ENCODE assay signal across 11 mouse cellular contexts in the genomic region with DNA sequence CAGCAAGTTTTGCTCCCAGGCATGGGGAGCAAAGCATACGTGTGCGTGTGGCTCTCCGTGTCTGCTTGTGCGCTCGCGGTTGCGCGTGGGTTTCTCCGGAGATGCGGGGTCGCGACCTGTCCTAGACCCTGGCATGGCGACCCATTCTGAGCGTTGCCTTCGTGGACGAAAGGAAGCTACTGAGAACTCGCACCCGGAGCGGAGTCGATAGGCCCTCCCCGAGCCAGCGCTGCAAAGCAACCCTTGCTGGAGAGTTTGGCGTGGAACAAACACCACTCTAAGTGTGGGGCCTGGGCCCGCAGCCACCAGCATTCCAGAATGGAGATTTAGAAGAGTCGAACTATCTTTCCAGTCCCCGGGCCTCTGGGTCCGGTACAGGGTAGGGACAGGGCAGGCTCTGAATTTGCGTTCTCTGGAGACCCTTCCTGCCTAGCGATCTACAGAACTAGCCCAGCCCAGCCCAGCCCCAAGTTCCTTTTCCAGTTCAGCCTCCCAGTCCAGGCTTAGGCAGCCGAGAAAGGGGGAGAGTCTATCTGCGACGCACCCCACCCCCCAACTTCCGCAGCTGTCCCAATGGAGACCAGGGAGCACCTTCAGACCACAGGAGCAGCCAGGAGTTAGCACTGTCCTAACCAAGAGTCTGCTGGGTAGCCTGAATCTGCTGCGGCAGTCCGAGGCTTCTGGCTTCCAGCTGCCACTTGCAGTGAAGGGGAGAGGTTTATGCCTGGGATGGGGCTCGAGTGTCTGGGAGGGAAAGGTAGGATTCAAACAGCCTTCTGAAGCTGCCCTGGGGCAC. TPM values are rescaled to one million over a fixed set of nuclear protein-coding genes. Genes with fewer than 3 reads are reported as not detected.
DNase-seq lines count a peak whose midpoint lies in the region; ATAC-seq and TF ChIP-seq lines count a peak whose summit lies in the region.
"Had no signal": no experiment of that assay in that cellular context is flagged by ENCODE, and none has a peak within 500 bp of the region (broad histone marks: within the 10 kb centered on the region; RNA-seq: fewer than 3 reads in every experiment).

No protein-coding gene starts in this region.

- no peak for DNase-seq in heart, adult 8-10 months (ENCODE audit: low spot score)
- DNase-seq in embryo, embryonic 11 days = peak; percentile 39
- no peak for DNase-seq in forebrain, postnatal 0 days
- peak; percentile 61 for DNase-seq in midbrain, embryonic 14.5 days
- no peak for DNase-seq in layer of hippocampus, postnatal 36 days
- no peak for DNase-seq in gastrocnemius, postnatal 4 days (ENCODE audit: low spot score in 2 of 2)
- DNase-seq: gastrocnemius, adult 2 months; kidney, postnatal 14 days; lung, postnatal 10 days had no signal

- no peaks in the 10 kb centered on the region for H3K36me3 ChIP-seq in heart, embryonic 16.5 days (ENCODE audit: control insufficient read depth, insufficient read depth)
- H3K36me3 ChIP-seq in forebrain, postnatal 0 days (ENCODE audit: insufficient read depth) = no peaks in the 10 kb centered on the region
- H3K36me3 ChIP-seq in midbrain, embryonic 14.5 days (ENCODE audit: control insufficient read depth, insufficient read depth, low read length) = no peaks in the 10 kb centered on the region

- peaks cover 77% of the 10 kb centered on the region for H3K27me3 ChIP-seq in heart, embryonic 16.5 days (ENCODE audit: control insufficient read depth, insufficient read depth, low read length)
- H3K27me3 ChIP-seq in forebrain, postnatal 0 days (ENCODE audit: insufficient read depth, low read length) = peaks cover 70% of the 10 kb centered on the region
- H3K27me3 ChIP-seq in midbrain, embryonic 14.5 days (ENCODE audit: control insufficient read depth, insufficient read depth, low read length) = peaks cover 10% of the 10 kb centered on the region; the same call in 1 of the 2 replicates

- TF ChIP-seq CTCF in forebrain, postnatal 0 days (IDR thresholded peaks at IDR 0.05; ENCODE audit: low read depth) = no peak

- 0 out of 2 replicates have a peak overlapping the region, but pooled peaks have one; percentile 4 for H3K4me3 ChIP-seq in heart, embryonic 16.5 days (ENCODE audit: low read length)
- H3K4me3 ChIP-seq in forebrain, postnatal 0 days (ENCODE audit: low read depth, low read length) = peak overlapping the region; percentile 6; the same call in 1 of the 2 replicates
- peak overlapping the region; percentile 58 for H3K4me3 ChIP-seq in midbrain, embryonic 14.5 days (replicated peaks; ENCODE audit: low read depth, low read length)
- H3K4me3 ChIP-seq: gastrocnemius, adult 2 months had no signal

- ATAC-seq in heart, embryonic 16.5 days (replicated peaks; ENCODE audit: extremely low read depth, insufficient read depth, low FRiP score) = no peak
- ATAC-seq in forebrain, postnatal 0 days = no peak; the same call in 1 of the 2 replicates
- peak; percentile 55 for ATAC-seq in midbrain, embryonic 14.5 days (ENCODE audit: low FRiP score, low TSS enrichment)
- ATAC-seq in megakaryocyte-erythroid progenitor cell, adult 5-6 weeks (replicated peaks; ENCODE audit: low FRiP score, low TSS enrichment, poor library complexity, severe bottlenecking) = no peak

- 2% methylated on average over 36 of the region's 36 CpGs for WGBS in heart, embryonic 16.5 days
- 5% methylated on average over 36 of the region's 36 CpGs for WGBS in forebrain, postnatal 0 days
- 1% methylated on average over 36 of the region's 36 CpGs for WGBS in midbrain, embryonic 14.5 days

- H3K4me1 ChIP-seq in heart, embryonic 16.5 days (ENCODE audit: control insufficient read depth, insufficient read depth, low read length) = no peaks in the 10 kb centered on the region
- H3K4me1 ChIP-seq in forebrain, postnatal 0 days (ENCODE audit: insufficient read depth) = no peaks in the 10 kb centered on the region
- H3K4me1 ChIP-seq in midbrain, embryonic 14.5 days (ENCODE audit: control insufficient read depth, insufficient read depth, low read length) = peaks cover 19% of the 10 kb centered on the region

- no peak overlapping the region for H3K4me2 ChIP-seq in heart, embryonic 16.5 days (ENCODE audit: low read depth, low read length)
- H3K4me2 ChIP-seq in forebrain, postnatal 0 days (ENCODE audit: low read depth) = peak overlapping the region; percentile 34
- peak overlapping the region; percentile 86 for H3K4me2 ChIP-seq in midbrain, embryonic 14.5 days (ENCODE audit: low read length)

- no peak overlapping the region for H3K9ac ChIP-seq in heart, embryonic 16.5 days (ENCODE audit: low read length)
- H3K9ac ChIP-seq in forebrain, postnatal 0 days = no peak overlapping the region
- peak overlapping the region; percentile 78 for H3K9ac ChIP-seq in midbrain, embryonic 14.5 days (replicated peaks; ENCODE audit: low read length)

- H3K9me3 ChIP-seq in heart, embryonic 16.5 days (replicated peaks; ENCODE audit: control insufficient read depth, low read length) = no peaks in the 10 kb centered on the region
- H3K9me3 ChIP-seq in forebrain, postnatal 0 days (ENCODE audit: low read length) = no peaks in the 10 kb centered on the region
- H3K9me3 ChIP-seq in midbrain, embryonic 14.5 days (ENCODE audit: control insufficient read depth, low read length) = no peaks in the 10 kb centered on the region

- H3K27ac ChIP-seq in heart, embryonic 16.5 days (ENCODE audit: low read length) = no peak overlapping the region
- no peak overlapping the region for H3K27ac ChIP-seq in forebrain, postnatal 0 days (ENCODE audit: low read depth, low read length)
- H3K27ac ChIP-seq in midbrain, embryonic 14.5 days (replicated peaks; ENCODE audit: low read depth, low read length) = peak overlapping the region; percentile 79
- H3K27ac ChIP-seq: gastrocnemius, adult 2 months had no signal

RNA-seq across cellular contexts. Expression of a gene that starts 0.6 kb away (rescaled TPM):
- not detected in 2 replicates for polyA plus RNA-seq in heart, embryonic 16.5 days (2015; fragmentation: Nextera tagmentation; extraction: Ambion mirVana)
- under 1 TPM in 1 of 4 experiments, not detected in 3; 0.19 TPM for total RNA-seq in heart, adult 8-10 months (2022)
- total RNA-seq in forebrain, postnatal 0 days (2014; rRNA removed) = 11.6 and 15.0 TPM in 2 replicates
- 7.2 and 12.9 TPM in 2 replicates for polyA plus RNA-seq in forebrain, postnatal 0 days (2015; fragmentation: Nextera tagmentation; extraction: Ambion mirVana)
- polyA plus RNA-seq in midbrain, embryonic 14.5 days (2014; fragmentation: Nextera tagmentation; extraction: Ambion mirVana) = 103 and 129 TPM in 2 replicates
- total RNA-seq in layer of hippocampus, postnatal 36 days (2021) = 1 to 10 TPM in 1 of 2 experiments, under 1 TPM in 1; 0.85 to 2.3 TPM
- total RNA-seq in gastrocnemius, postnatal 4 days (2021) = not detected
- total RNA-seq in megakaryocyte-erythroid progenitor cell, adult 5-6 weeks (2014; fragmentation: Nextera tagmentation) = not detected in 2 replicates
- total RNA-seq in megakaryocyte-erythroid progenitor cell, adult 5-6 weeks (2017) = not detected in 2 replicates
- total RNA-seq: gastrocnemius, adult 2 months had no signal

Comparison
In these comparisons a context has a peak if more than half of its experiments do, and no peak if none do; other contexts are left out.
1. H3K4me3 ChIP-seq: peak in every context shown above with its lines; median percentile 58 in midbrain, embryonic 14.5 days; 6 in forebrain, postnatal 0 days; 4 in heart, embryonic 16.5 days.
2. DNase-seq: peak in embryo, embryonic 11 days (single experiment) and midbrain, embryonic 14.5 days (single experiment); none in heart, adult 8-10 months (single experiment), forebrain, postnatal 0 days (single experiment), layer of hippocampus, postnatal 36 days (0 of 2) and gastrocnemius, postnatal 4 days (0 of 2).